Mouse (Mus musculus): ENCODE data around the gene Cox4i2. TPM values are rescaled to one million over a fixed set of nuclear protein-coding genes. Genes with fewer than 3 reads are reported as not detected.

The Cox4i2 gene
- polyA plus RNA-seq, 1 experiment from 2014 or later = 1.1 TPM

DNA sequence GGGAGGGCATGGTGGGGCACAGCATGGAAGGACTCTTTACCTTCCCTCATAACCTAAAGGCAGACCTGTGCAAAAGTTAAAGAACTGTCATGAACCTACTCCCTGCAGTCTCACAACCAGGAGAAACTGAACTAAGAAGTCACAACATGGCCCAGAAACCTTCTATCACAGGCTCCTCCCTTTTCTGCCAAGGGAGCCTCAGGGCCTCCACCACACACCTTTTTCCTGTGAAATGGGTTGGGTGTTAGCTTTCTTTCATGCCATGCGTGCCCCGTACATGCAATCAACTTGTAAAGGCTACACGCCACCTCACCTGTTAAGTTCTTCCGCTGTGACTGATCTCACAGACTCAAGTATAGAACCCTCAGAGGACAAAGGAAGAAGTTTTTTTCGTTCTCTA lies 49.1 kb downstream of the Cox4i2 start:
- peaks cover 78% of the 10 kb centered on the region for H3K4me1 ChIP-seq (replicated peaks)
- no peaks in the 10 kb centered on the region for H3K9me3 ChIP-seq (replicated peaks)
- H3K27me3 ChIP-seq = no peaks in the 10 kb centered on the region
- H3K27ac ChIP-seq (replicated peaks) = peak overlapping the region; percentile 58
- peak overlapping the region; percentile 39; the same call in 1 of the 2 replicates for H3K9ac ChIP-seq
- H3K4me3 ChIP-seq (replicated peaks) = no peak overlapping the region
- peak overlapping the region; percentile 32; the same call in 1 of the 2 replicates for H3K4me2 ChIP-seq
- peaks cover 43% of the 10 kb centered on the region for H3K36me3 ChIP-seq (replicated peaks)
- no peak for ATAC-seq (ENCODE audit: insufficient read depth)
- WGBS (ENCODE audit: insufficient replicate concordance) = 77% methylated on average over 5 of the region's 5 CpGs

DNA sequence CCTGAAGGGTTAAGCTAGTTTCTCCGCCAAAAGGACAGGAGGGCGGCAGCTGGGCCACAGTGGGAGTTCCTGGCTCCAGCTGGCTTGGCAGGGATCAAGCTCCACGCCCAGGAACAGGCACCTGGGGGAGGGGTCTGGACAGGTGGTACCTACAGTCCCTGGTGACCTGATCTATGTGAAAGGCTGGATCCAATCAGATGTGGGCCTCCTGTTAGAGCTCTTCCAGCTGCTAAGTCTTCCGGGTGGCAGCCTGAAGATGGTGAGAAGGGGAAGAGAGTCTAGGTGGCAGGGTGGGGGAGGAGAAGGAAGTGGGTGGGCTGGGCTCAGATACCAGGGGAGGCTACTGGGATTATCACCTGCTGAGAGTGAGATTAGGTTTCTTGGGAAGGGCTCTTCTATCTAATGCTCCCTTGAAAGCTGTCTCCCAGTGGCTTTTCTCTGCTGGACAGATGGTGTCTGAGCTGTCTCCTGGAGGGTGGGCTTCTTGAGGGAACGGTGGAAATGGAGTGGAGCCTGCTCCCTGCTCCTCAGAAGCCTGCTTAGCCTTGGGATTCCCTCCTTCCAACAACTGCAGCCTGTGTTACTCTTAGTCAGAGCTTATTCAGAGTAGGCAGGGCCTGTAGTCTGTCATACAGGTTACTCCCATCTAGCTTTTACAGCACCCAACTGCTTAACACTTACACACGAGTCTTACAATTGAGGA lies 50.6 kb downstream of the Cox4i2 start:
- ATAC-seq (ENCODE audit: insufficient read depth) = peak; percentile 61
- peak overlapping the region; percentile 25 for H3K4me3 ChIP-seq (replicated peaks)
- H3K9ac ChIP-seq = peak overlapping the region; percentile 54
- peak overlapping the region; percentile 88 for H3K27ac ChIP-seq (replicated peaks)
- H3K9me3 ChIP-seq (replicated peaks) = no peaks in the 10 kb centered on the region
- no peaks in the 10 kb centered on the region for H3K27me3 ChIP-seq
- H3K4me1 ChIP-seq (replicated peaks) = peaks cover 88% of the 10 kb centered on the region
- H3K36me3 ChIP-seq (replicated peaks) = peaks cover 44% of the 10 kb centered on the region
- peak overlapping the region; percentile 55 for H3K4me2 ChIP-seq
- 19% methylated on average over 6 of the region's 6 CpGs for WGBS (ENCODE audit: insufficient replicate concordance)

DNA sequence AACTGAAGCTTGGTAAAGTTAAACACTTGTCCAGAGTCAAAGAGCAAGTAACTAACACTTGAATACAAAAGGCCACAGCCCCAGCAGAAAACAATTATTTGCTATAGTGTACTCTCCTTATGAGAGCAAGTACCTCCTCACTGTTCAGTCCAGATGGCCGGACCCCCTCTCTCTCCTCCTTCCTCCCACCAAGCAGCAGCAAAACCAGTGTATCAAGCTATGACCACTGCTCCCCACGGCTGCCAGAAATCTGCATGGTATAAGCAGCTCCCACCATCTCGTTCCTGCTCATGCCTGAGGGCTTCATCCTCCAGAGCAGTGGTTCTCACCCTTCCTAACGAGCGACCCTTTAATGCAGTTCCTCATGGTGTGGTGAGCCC lies 51.1 kb downstream of the Cox4i2 start:
- ATAC-seq (ENCODE audit: insufficient read depth) = no peak
- Histone ChIP-seq H3K4me2 (peak overlapping the region; percentile 55), H3K27me3 (no peaks in the 10 kb centered on the region), H3K9me3 (replicated peaks) (no peaks in the 10 kb centered on the region), H3K36me3 (replicated peaks) (peaks cover 44% of the 10 kb centered on the region), H3K4me3 (replicated peaks) (no peak overlapping the region), H3K27ac (replicated peaks) (peak overlapping the region; percentile 88), H3K4me1 (replicated peaks) (peaks cover 90% of the 10 kb centered on the region), H3K9ac (peak overlapping the region; percentile 54; the same call in 1 of the 2 replicates)
- WGBS (ENCODE audit: insufficient replicate concordance) = 63% methylated on average over 5 of the region's 5 CpGs

DNA sequence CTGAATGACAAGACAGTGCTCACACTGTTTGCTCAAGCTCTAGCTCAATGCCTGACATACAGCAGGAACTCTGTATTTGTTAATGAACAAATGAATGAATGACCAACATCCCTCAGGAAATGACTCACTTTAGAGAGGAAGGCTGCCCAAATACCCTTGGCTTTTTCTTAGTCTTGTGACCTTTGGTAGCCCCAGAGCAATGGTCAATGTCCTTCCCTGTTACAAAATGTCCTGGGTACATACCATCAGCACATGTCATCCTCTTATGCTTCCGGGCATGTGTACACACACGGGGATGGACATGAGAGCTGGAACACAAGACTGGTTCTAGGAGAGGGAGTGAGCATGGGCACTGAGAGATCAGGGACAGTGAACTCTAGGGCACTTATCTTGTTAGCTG lies 52.1 kb downstream of the Cox4i2 start:
- Histone ChIP-seq H3K9me3 (replicated peaks) (no peaks in the 10 kb centered on the region), H3K9ac (no peak overlapping the region), H3K27ac (replicated peaks) (peak overlapping the region; percentile 88), H3K4me1 (replicated peaks) (peaks cover 92% of the 10 kb centered on the region), H3K4me3 (replicated peaks) (no peak overlapping the region), H3K4me2 (no peak overlapping the region), H3K36me3 (replicated peaks) (peaks cover 44% of the 10 kb centered on the region), H3K27me3 (no peaks in the 10 kb centered on the region)
- no peak for ATAC-seq (ENCODE audit: insufficient read depth)
- 45% methylated on average over 2 of the region's 2 CpGs for WGBS (ENCODE audit: insufficient replicate concordance)

DNA sequence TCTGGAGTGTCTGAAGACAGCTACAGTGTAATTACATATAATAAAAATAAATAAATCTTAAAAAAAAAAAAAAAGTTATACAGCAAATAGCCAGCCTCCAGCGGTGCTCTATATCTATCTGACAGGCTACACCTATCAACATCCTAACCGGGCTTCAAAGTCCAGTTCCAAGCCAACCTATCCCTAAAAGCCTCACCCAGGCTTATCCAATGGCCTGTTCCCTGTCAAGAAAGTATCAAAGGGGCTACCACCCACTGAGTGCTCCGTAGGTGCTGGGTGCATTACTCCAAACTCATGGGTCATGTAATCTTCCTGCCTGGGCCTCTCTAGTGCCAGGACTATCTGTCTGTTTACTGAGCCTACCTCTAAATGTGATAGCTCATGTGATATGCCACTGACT lies 54.2 kb downstream of the Cox4i2 start:
- WGBS (ENCODE audit: insufficient replicate concordance) = 64% methylated on average over 3 of the region's 3 CpGs

DNA sequence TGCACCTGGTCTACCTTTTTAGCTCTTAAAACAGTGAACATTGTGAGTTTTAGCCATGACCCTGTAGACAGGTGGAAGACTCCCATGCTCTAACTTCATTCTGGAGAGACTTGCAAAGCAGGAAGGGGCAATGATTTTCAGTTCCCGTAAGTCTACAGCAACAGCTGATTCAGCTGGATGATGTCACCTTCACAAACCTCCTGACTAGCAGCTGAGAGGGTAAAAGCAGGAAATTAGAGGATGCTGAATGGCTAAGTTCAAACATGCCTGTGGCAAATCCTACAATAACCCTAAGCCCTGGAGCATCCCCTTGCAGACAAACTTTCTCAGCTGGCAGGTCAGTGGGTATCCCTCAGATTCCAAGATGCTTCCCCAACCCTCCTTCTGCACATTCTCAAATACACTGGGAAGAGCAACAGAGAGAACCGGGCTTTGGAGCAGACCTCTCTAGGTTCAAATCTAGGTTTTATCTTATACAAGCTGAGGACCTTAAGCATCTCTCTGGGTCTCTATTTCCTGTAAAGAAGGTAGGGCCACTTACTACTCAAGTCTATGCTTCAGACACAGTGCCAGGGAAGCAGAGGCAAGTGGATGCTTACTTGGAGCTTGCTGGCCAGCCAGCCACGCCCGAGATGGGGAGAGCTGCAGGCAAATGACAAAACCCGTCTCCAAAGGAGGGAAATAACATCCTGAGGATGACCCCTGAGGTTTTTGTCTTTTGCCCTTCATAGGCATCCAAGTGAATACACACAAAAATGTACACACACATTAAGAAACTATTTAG lies 56.4 kb downstream of the Cox4i2 start:
- no peak for ATAC-seq (ENCODE audit: insufficient read depth)
- H3K36me3 ChIP-seq (replicated peaks) = peaks cover 29% of the 10 kb centered on the region
- H3K27ac ChIP-seq (replicated peaks) = peak overlapping the region; percentile 99
- H3K9me3 ChIP-seq (replicated peaks) = no peaks in the 10 kb centered on the region
- 53% methylated on average over 5 of the region's 5 CpGs for whole genome bisulfite sequencing (ENCODE audit: insufficient replicate concordance)
- H3K4me2 ChIP-seq = peak overlapping the region; percentile 60
- no peaks in the 10 kb centered on the region for H3K27me3 ChIP-seq
- H3K9ac ChIP-seq = peak overlapping the region; percentile 44
- peaks cover 94% of the 10 kb centered on the region for H3K4me1 ChIP-seq (replicated peaks)
- 0 out of 2 replicates have a peak overlapping the region, but pooled peaks have one; percentile 21 for H3K4me3 ChIP-seq (replicated peaks)

More for the DNA sequence above, 54.2 kb downstream of the Cox4i2 start:
- peak overlapping the region; percentile 8; the same call in 1 of the 2 replicates for H3K4me2 ChIP-seq
- peaks cover 94% of the 10 kb centered on the region for H3K4me1 ChIP-seq (replicated peaks)
- no peaks in the 10 kb centered on the region for H3K27me3 ChIP-seq
- peaks cover 41% of the 10 kb centered on the region for H3K36me3 ChIP-seq (replicated peaks)
- no peak overlapping the region for H3K4me3 ChIP-seq (replicated peaks)
- peak overlapping the region; percentile 99 for H3K27ac ChIP-seq (replicated peaks)
- H3K9me3 ChIP-seq (replicated peaks) = no peaks in the 10 kb centered on the region
- H3K9ac ChIP-seq = peak overlapping the region; percentile 7; the same call in 1 of the 2 replicates
- ATAC-seq (ENCODE audit: insufficient read depth) = peak; percentile 13; the same call in 1 of the 2 replicates

DNA sequence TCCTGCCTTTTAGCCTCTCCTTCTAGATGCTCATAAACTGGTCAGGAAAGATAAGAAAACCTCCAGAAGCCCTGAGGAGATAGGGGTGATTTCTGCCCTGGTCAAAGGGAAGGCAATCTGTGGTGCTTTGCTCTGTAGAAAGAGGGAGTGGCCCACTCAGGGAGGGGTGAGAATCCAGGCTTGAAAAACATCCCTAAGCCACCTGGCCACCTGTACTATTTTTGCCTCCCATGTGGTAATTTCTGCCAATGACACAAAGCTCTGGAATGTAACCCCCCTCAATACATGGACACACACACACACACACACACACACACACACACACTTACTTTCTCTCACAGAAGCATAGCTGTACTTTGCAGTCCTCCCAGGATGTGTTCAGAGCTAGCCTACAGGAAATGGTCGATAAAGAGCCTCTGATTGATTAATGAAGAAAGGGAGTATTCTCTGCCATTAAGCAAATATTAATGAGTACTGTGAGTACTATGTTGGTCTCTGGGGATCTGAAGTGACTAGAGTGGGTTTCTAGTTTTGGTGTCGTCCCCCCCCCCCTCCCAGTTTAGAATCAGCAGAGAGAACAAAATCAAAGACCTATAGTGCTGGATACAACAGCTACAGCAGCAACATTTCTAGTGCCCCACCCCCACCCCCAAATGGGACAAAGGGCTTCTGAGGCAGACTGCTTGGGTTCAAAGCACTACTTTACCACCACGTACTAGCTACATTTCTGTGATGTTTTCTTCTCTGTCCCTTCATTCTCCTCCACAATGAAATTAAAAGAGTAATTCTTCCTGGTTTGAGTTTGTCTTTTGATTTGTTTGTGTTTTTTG lies 57.6 kb downstream of the Cox4i2 start:
- Histone ChIP-seq H3K27ac (replicated peaks) (peak overlapping the region; percentile 99), H3K36me3 (replicated peaks) (peaks cover 23% of the 10 kb centered on the region), H3K9me3 (replicated peaks) (no peaks in the 10 kb centered on the region), H3K4me1 (replicated peaks) (peaks cover 94% of the 10 kb centered on the region), H3K4me3 (replicated peaks) (no peak overlapping the region), H3K9ac (peak overlapping the region; percentile 22; the same call in 1 of the 2 replicates), H3K4me2 (peak overlapping the region; percentile 60), H3K27me3 (no peaks in the 10 kb centered on the region)
- peak; percentile 76 for ATAC-seq (ENCODE audit: insufficient read depth)
- WGBS (ENCODE audit: insufficient replicate concordance) = 47% methylated on average over 3 of the region's 3 CpGs

DNA sequence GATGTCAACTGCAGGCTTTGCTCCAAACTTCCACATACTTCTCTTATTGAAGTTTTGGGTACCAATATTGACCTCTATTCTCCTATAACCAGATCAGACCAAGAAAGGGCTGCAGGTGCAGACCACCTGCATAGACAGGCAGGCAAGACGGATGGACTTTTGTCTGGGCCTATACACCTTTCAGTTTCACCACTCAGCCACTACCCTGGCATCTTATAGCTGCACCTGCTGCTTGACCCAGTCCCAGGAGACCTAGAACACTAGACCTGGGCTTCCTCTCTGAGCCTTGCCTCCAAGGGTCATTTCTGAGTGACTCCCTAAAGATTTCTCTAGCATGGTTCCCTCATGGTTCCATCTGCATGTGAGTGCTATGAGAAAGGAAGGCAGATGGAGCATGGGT lies 59.3 kb downstream of the Cox4i2 start:
- Histone ChIP-seq H3K4me3 (replicated peaks) (no peak overlapping the region), H3K27me3 (no peaks in the 10 kb centered on the region), H3K4me1 (replicated peaks) (peaks cover 100% of the 10 kb centered on the region), H3K36me3 (replicated peaks) (peaks cover 22% of the 10 kb centered on the region; the same call in 1 of the 2 replicates), H3K9me3 (replicated peaks) (no peaks in the 10 kb centered on the region), H3K27ac (replicated peaks) (peak overlapping the region; percentile 99), H3K9ac (peak overlapping the region; percentile 47), H3K4me2 (peak overlapping the region; percentile 63)
- WGBS (ENCODE audit: insufficient replicate concordance) = 79% methylated on average over 1 of the region's 1 CpGs
- ATAC-seq (ENCODE audit: insufficient read depth) = no peak

DNA sequence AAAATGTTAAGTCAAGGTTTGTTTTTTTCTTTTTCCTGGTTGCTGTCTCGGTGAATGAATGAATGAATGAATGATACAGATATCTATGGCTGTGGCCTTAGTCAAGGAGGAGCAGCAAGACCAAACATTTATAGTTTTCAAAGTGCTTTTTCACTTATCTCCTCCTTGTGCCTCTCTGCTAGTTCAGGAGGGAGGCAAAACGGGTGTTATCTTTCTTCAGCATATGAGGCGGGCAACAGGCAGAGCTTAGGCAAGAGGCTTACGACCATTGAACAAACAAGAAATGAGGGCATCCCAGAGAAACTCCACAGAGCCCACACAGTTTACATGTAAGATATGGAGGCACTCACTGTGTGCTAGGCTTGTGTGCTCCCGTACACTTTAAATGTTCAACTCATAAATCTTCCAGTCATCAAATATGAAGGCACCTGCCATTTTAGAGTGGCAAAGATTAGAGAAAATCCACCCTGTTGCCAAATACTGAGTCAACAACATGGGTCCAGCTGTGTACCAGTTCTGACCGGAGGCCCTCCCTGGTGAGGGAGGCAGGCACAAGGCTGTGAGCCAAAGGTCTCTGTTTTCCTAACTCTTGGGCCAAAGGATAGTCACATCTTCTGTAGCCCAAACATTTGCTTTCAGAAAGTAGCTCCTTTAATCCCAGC lies 60.4 kb downstream of the Cox4i2 start:
- peak overlapping the region; percentile 63 for H3K4me2 ChIP-seq

More for the DNA sequence above, 60.4 kb downstream of the Cox4i2 start:
- peak overlapping the region; percentile 50 for H3K9ac ChIP-seq
- H3K4me3 ChIP-seq (replicated peaks) = peak overlapping the region; percentile 14
- H3K36me3 ChIP-seq (replicated peaks) = peaks cover 25% of the 10 kb centered on the region
- no peaks in the 10 kb centered on the region for H3K27me3 ChIP-seq
- H3K9me3 ChIP-seq (replicated peaks) = no peaks in the 10 kb centered on the region
- peaks cover 100% of the 10 kb centered on the region for H3K4me1 ChIP-seq (replicated peaks)
- peak; percentile 75 for ATAC-seq (ENCODE audit: insufficient read depth)
- H3K27ac ChIP-seq (replicated peaks) = peak overlapping the region; percentile 99
- 9% methylated on average over 6 of the region's 6 CpGs for WGBS (ENCODE audit: insufficient replicate concordance)

Measured in liver, embryonic 15.5 days (tissue).